Mouse (Mus musculus) frontal cortex, postnatal 14 days (tissue): ENCODE data around the gene Gm5483.
"Not testable (repeated sequence)": the region's sequence is repeated elsewhere in the genome, so short reads cannot be mapped to it uniquely, and the experiment has no call there.

ENCODE experiments used
- DNase-seq, 2 experiments: peaks; one replicate each; pipeline ENCODE4 v3.0.0; 2022; ENCODE audit warnings: low spot score in 2 of 2

Gm5483 gene

GRCm38 (mm10) chr16:36183912-36184311, at the start of gene Gm5483:
Gm5483 (plus strand) TSS chr16:36184212.
- not testable (repeated sequence) for DNase-seq

- DNase-seq: no peak
Observed at GRCm38 (mm10) chr16:36138201-36138600, 45.8 kb upstream of the Gm5483 start.

GRCm38 (mm10) chr16:36156402-36156975, 27.5 kb upstream of the Gm5483 start, which contains the start of gene Stfa2l1:
Stfa2l1 (plus strand) TSS chr16:36156811.
- no peak for DNase-seq

- not testable (repeated sequence) for DNase-seq
Observed at GRCm38 (mm10) chr16:36167841-36168240, 16.2 kb upstream of the Gm5483 start.

GRCm38 (mm10) chr16:36176108-36176507, 7.9 kb upstream of the Gm5483 start:
- no peak for DNase-seq

- DNase-seq: no peak
Observed at GRCm38 (mm10) chr16:36179910-36180309, 4.1 kb upstream of the Gm5483 start.

GRCm38 (mm10) chr16:36199226-36199625, 15.2 kb downstream of the Gm5483 start:
- no peak for DNase-seq

- no peak for DNase-seq
Observed at GRCm38 (mm10) chr16:36203846-36204245, 19.8 kb downstream of the Gm5483 start.

GRCm38 (mm10) chr16:36205684-36206083, 21.7 kb downstream of the Gm5483 start:
- DNase-seq: not testable (repeated sequence)

GRCm38 (mm10) chr16:36209967-36210453, 26.0 kb downstream of the Gm5483 start, which contains the start of gene Gm5416:
Gm5416 (plus strand) TSS chr16:36210403.
- DNase-seq: no peak

- not testable (repeated sequence) for DNase-seq
Observed at GRCm38 (mm10) chr16:36221168-36221567, 37.2 kb downstream of the Gm5483 start, which contains the start of gene 2010005H15Rik. 2010005H15Rik (plus strand) TSS chr16:36221468.
